9 mouse cellular contexts compared by ENCODE assay signal in genomic region chr10:5923096-5923495, GRCm38 (mm10). TPM values are rescaled to one million over a fixed set of nuclear protein-coding genes. Genes with fewer than 3 reads are reported as not detected.
A peak's percentile ranks its signal among the peaks of the same experiment; 100 is the strongest.
DNase-seq lines count a peak whose midpoint lies in the region; ATAC-seq and TF ChIP-seq lines count a peak whose summit lies in the region.
"Had no signal": no experiment of that assay in that cellular context is flagged by ENCODE, and none has a peak within 500 bp of the region (broad histone marks: within the 10 kb centered on the region; RNA-seq: fewer than 3 reads in every experiment).

No protein-coding gene starts in this region.

- no peak overlapping the region for H3K27ac ChIP-seq in kidney, postnatal 0 days

- H3K36me3 ChIP-seq in kidney, postnatal 0 days (ENCODE audit: insufficient read depth, low read length) = no peaks in the 10 kb centered on the region

- H3K27me3 ChIP-seq in kidney, postnatal 0 days (ENCODE audit: insufficient read depth, low read length) = no peaks in the 10 kb centered on the region

- H3K4me2 ChIP-seq in kidney, postnatal 0 days (ENCODE audit: low read length) = no peak overlapping the region

- 16% methylated on average over 9 of the region's 9 CpGs for WGBS in kidney, postnatal 0 days

- TF ChIP-seq CTCF in kidney, postnatal 0 days (IDR thresholded peaks at IDR 0.05; ENCODE audit: low read depth) = no peak

- peak; percentile 24 for DNase-seq in kidney, postnatal 0 days (ENCODE audit: low spot score)
- DNase-seq in kidney, postnatal 14 days = no peak
- DNase-seq in embryo, embryonic 11 days = peak; percentile 13
- DNase-seq in left cerebral cortex, postnatal 14 days (ENCODE audit: low spot score in 2 of 2) = peak; percentile 48 to 72
- peak; percentile 26 to 49 for DNase-seq in right cerebral cortex, adult 2 months (ENCODE audit: low spot score in 2 of 2)
- DNase-seq in c-Kit-positive CD71-positive TER-119-positive erythroid progenitor cells, embryonic 14.5 days (ENCODE audit: low spot score) = no peak
- DNase-seq in heart, postnatal 14 days = no peak
- DNase-seq: gastrocnemius, postnatal 14 days; kidney, postnatal 25 days had no signal

- no peak for ATAC-seq in kidney, postnatal 0 days (replicated peaks; ENCODE audit: low FRiP score, low read depth)

- no peak overlapping the region for H3K9ac ChIP-seq in kidney, postnatal 0 days (ENCODE audit: low read depth, low read length)

- no peaks in the 10 kb centered on the region for H3K9me3 ChIP-seq in kidney, postnatal 0 days (replicated peaks; ENCODE audit: low read length)

- no peak overlapping the region for H3K4me3 ChIP-seq in kidney, postnatal 0 days (replicated peaks; ENCODE audit: low read depth, low read length)

- intact Hi-C loops in left cerebral cortex, postnatal 14 days (cut with DNase I) = loop anchor here (5.0 kb wide), 1 partner anchor 56 kb away; no protein-coding TSS in a partner anchor
- intact Hi-C loops in heart, postnatal 14 days (cut with DNase I) = no loop called here

- H3K4me1 ChIP-seq in kidney, postnatal 0 days (replicated peaks; ENCODE audit: insufficient read depth, low read length) = no peaks in the 10 kb centered on the region; the same call in 1 of the 2 replicates

RNA-seq across cellular contexts. Expression of gene Rgs17, which starts 0.9 kb away (rescaled TPM):
- 0.36 and 0.64 TPM in 2 replicates for polyA plus RNA-seq in kidney, postnatal 0 days (2015; fragmentation: Nextera tagmentation; extraction: Ambion mirVana)
- total RNA-seq in left cerebral cortex, postnatal 14 days (2021) = 10 to 100 TPM; 60.2 to 63.7 TPM
- under 1 TPM; 0.88 to 0.98 TPM for total RNA-seq in heart, postnatal 14 days (2021)

Comparison
In these comparisons a context has a peak if more than half of its experiments do, and no peak if none do; other contexts are left out.
1. DNase-seq: peak in kidney, postnatal 0 days (single experiment), embryo, embryonic 11 days (single experiment), left cerebral cortex, postnatal 14 days (2 of 2) and right cerebral cortex, adult 2 months (2 of 2); none in kidney, postnatal 14 days (single experiment), c-Kit-positive CD71-positive TER-119-positive erythroid progenitor cells, embryonic 14.5 days (single experiment) and heart, postnatal 14 days (0 of 2).
2. RNA of gene Rgs17, which starts 0.9 kb away (total RNA-seq): 60.2 to 63.7 TPM in left cerebral cortex, postnatal 14 days; 0.88 to 0.98 TPM in heart, postnatal 14 days; every median in the first group is over 10 times any median in the second.